Mouse (Mus musculus) adrenal gland, adult 8-10 months (tissue): ENCODE results near the gene Cd160. TPM values are rescaled to one million over a fixed set of nuclear protein-coding genes. Genes with fewer than 3 reads are reported as not detected.

Experiments used
- DNase-seq: peaks from one replicate; pipeline ENCODE4 v3.0.0; 2022
- total RNA-seq, 4 experiments: library from RNA; stranded (reverse); gene quantifications; 2 replicates each; pipeline ENCODE4 v1.2.4; 2022

Cd160 gene
- under 1 TPM in 2 of 4 experiments, not detected in 2; 0.23 to 0.27 TPM for total RNA-seq

GRCm38 (mm10) chr3:96828984-96829383, at the start of gene Cd160, which contains the start of gene Pdzk1:
TSS of gene Cd160 (minus strand) at chr3:96829351.
TSS of gene Pdzk1 (plus strand) at chr3:96829284.
- DNase-seq = no peak

GRCm38 (mm10) chr3:96874808-96875571, 45.8 kb upstream of the Cd160 start:
- DNase-seq = no peak

GRCm38 (mm10) chr3:96872501-96872900, 43.4 kb upstream of the Cd160 start:
- no peak for DNase-seq

GRCm38 (mm10) chr3:96871070-96871469, 41.9 kb upstream of the Cd160 start:
- no peak for DNase-seq

- DNase-seq = no peak
These were observed 41.1 kb upstream of the Cd160 start for GRCm38 (mm10) chr3:96870270-96870669.

GRCm38 (mm10) chr3:96869091-96869490, 39.9 kb upstream of the Cd160 start:
- DNase-seq = no peak

GRCm38 (mm10) chr3:96868566-96868965, 39.4 kb upstream of the Cd160 start:
- no peak for DNase-seq

GRCm38 (mm10) chr3:96867863-96868262, 38.7 kb upstream of the Cd160 start:
- no peak for DNase-seq

- DNase-seq = no peak
These were observed 31.3 kb upstream of the Cd160 start for GRCm38 (mm10) chr3:96860498-96860897.

- no peak for DNase-seq
These were observed 26.7 kb upstream of the Cd160 start for GRCm38 (mm10) chr3:96855833-96856232.

- no peak for DNase-seq
These were observed 25.2 kb upstream of the Cd160 start for GRCm38 (mm10) chr3:96854376-96854775.

GRCm38 (mm10) chr3:96852561-96852960, 23.4 kb upstream of the Cd160 start:
- no peak for DNase-seq

- no peak for DNase-seq
These were observed 20.1 kb upstream of the Cd160 start for GRCm38 (mm10) chr3:96849168-96849727.

GRCm38 (mm10) chr3:96848470-96848869, 19.3 kb upstream of the Cd160 start:
- no peak for DNase-seq

GRCm38 (mm10) chr3:96847661-96848060, 18.5 kb upstream of the Cd160 start:
- no peak for DNase-seq

- DNase-seq = no peak
These were observed 17.8 kb upstream of the Cd160 start for GRCm38 (mm10) chr3:96846985-96847384.

- DNase-seq = peak; percentile 42
These were observed 16.7 kb upstream of the Cd160 start for GRCm38 (mm10) chr3:96845806-96846205.

GRCm38 (mm10) chr3:96845191-96845590, 16.0 kb upstream of the Cd160 start:
- DNase-seq = no peak

GRCm38 (mm10) chr3:96838996-96839645, 10.0 kb upstream of the Cd160 start:
- no peak for DNase-seq

GRCm38 (mm10) chr3:96836414-96836813, 7.3 kb upstream of the Cd160 start:
- no peak for DNase-seq

- no peak for DNase-seq
These were observed 5.6 kb upstream of the Cd160 start for GRCm38 (mm10) chr3:96834587-96835348.

- no peak for DNase-seq
These were observed 3.8 kb upstream of the Cd160 start for GRCm38 (mm10) chr3:96832930-96833329.

GRCm38 (mm10) chr3:96829856-96830255, 705 bp upstream of the Cd160 start:
- no peak for DNase-seq
